Mouse (Mus musculus): ENCODE data around the gene Cyp4f17. TPM values are rescaled to one million over a fixed set of nuclear protein-coding genes. Genes with fewer than 3 reads are reported as not detected.
A peak's percentile ranks its signal among the peaks of the same experiment; 100 is the strongest.
"Not testable (repeated sequence)": the region's sequence is repeated elsewhere in the genome, so short reads cannot be mapped to it uniquely, and the experiment has no call there.

The Cyp4f17 gene
- polyA plus RNA-seq, 1 experiment from 2014 or later, result 7.9 TPM

- H3K27ac ChIP-seq (ENCODE audit: low read depth, low read length); H3K9me3 ChIP-seq (ENCODE audit: control insufficient read depth, low read length); H3K27me3 ChIP-seq (ENCODE audit: control insufficient read depth, insufficient read depth, low read length); H3K4me1 ChIP-seq (replicated peaks; ENCODE audit: control insufficient read depth, insufficient read depth, low read length); H3K36me3 ChIP-seq (ENCODE audit: control insufficient read depth, insufficient read depth, low read length): not testable (repeated sequence)
- peak within 1 kb of the TSS; percentile 32 for H3K4me3 ChIP-seq (ENCODE audit: low read depth, low read length)
- 12% methylated on average over 5 of the region's 5 CpGs for WGBS
- H3K4me2 ChIP-seq (ENCODE audit: low read depth, low read length, severe bottlenecking), result peak within 1 kb of the TSS; percentile 52
- ATAC-seq (replicated peaks; ENCODE audit: low FRiP score) (peak; percentile 82), DNase-seq (ENCODE audit: low spot score) (peak; percentile 83)
- H3K9ac ChIP-seq (ENCODE audit: low read length), result peak within 1 kb of the TSS; percentile 51
Observed at GRCm38 (mm10) chr17:32536051-32536866, 30.4 kb downstream of the Cyp4f17 start, which contains the start of gene Cyp4f16. Cyp4f16 (plus strand) TSS chr17:32536558.

- H3K27ac ChIP-seq (ENCODE audit: low read depth, low read length), result no peak overlapping the region
- H3K9me3 ChIP-seq (ENCODE audit: control insufficient read depth, low read length), result no peaks in the 10 kb centered on the region
- no peaks in the 10 kb centered on the region for H3K4me1 ChIP-seq (replicated peaks; ENCODE audit: control insufficient read depth, insufficient read depth, low read length)
- WGBS, result 71% methylated on average over 5 of the region's 5 CpGs
- ATAC-seq (replicated peaks; ENCODE audit: low FRiP score) (no peak), DNase-seq (ENCODE audit: low spot score) (no peak)
- no peaks in the 10 kb centered on the region for H3K36me3 ChIP-seq (ENCODE audit: control insufficient read depth, insufficient read depth, low read length)
- H3K4me2 ChIP-seq (ENCODE audit: low read depth, low read length, severe bottlenecking), result peak overlapping the region; percentile 52
- H3K4me3 ChIP-seq (ENCODE audit: low read depth, low read length), result peak overlapping the region; percentile 32; the same call in 1 of the 2 replicates
- H3K27me3 ChIP-seq (ENCODE audit: control insufficient read depth, insufficient read depth, low read length), result no peaks in the 10 kb centered on the region
- peak overlapping the region; percentile 51 for H3K9ac ChIP-seq (ENCODE audit: low read length)
Observed at GRCm38 (mm10) chr17:32536867-32537250, 31.0 kb downstream of the Cyp4f17 start.

GRCm38 (mm10) chr17:32544792-32545191, 38.9 kb downstream of the Cyp4f17 start:
- ATAC-seq (replicated peaks; ENCODE audit: low FRiP score); H3K36me3 ChIP-seq (ENCODE audit: control insufficient read depth, insufficient read depth, low read length); H3K4me1 ChIP-seq (replicated peaks; ENCODE audit: control insufficient read depth, insufficient read depth, low read length); H3K9ac ChIP-seq (ENCODE audit: low read length); H3K4me3 ChIP-seq (ENCODE audit: low read depth, low read length); H3K4me2 ChIP-seq (ENCODE audit: low read depth, low read length, severe bottlenecking); H3K27me3 ChIP-seq (ENCODE audit: control insufficient read depth, insufficient read depth, low read length); H3K27ac ChIP-seq (ENCODE audit: low read depth, low read length); DNase-seq (ENCODE audit: low spot score); H3K9me3 ChIP-seq (ENCODE audit: control insufficient read depth, low read length): not testable (repeated sequence)
- WGBS, result 92% methylated on average over 5 of the region's 5 CpGs

- WGBS, result 84% methylated on average over 3 of the region's 3 CpGs
- H3K4me2 ChIP-seq (ENCODE audit: low read depth, low read length, severe bottlenecking), result peak overlapping the region; percentile 48
- not testable (repeated sequence) for H3K27ac ChIP-seq (ENCODE audit: low read depth, low read length)
Observed at GRCm38 (mm10) chr17:32550377-32550776, 44.5 kb downstream of the Cyp4f17 start.

GRCm38 (mm10) chr17:32550900-32551770, 45.3 kb downstream of the Cyp4f17 start:
- Histone ChIP-seq H3K9me3 (ENCODE audit: control insufficient read depth, low read length) (no peaks in the 10 kb centered on the region), H3K4me1 (replicated peaks; ENCODE audit: control insufficient read depth, insufficient read depth, low read length) (no peaks in the 10 kb centered on the region), H3K4me2 (ENCODE audit: low read depth, low read length, severe bottlenecking) (peak overlapping the region; percentile 48), H3K27ac (ENCODE audit: low read depth, low read length) (no peak overlapping the region), H3K9ac (ENCODE audit: low read length) (peak overlapping the region; percentile 41; the same call in 1 of the 2 replicates), H3K27me3 (ENCODE audit: control insufficient read depth, insufficient read depth, low read length) (no peaks in the 10 kb centered on the region), H3K36me3 (ENCODE audit: control insufficient read depth, insufficient read depth, low read length) (no peaks in the 10 kb centered on the region), H3K4me3 (ENCODE audit: low read depth, low read length) (peak overlapping the region; percentile 12)
- 13% methylated on average over 20 of the region's 20 CpGs for WGBS
- ATAC-seq (replicated peaks; ENCODE audit: low FRiP score) (peak; percentile 88), DNase-seq (ENCODE audit: low spot score) (peak; percentile 90)

More at GRCm38 (mm10) chr17:32550377-32550776, 44.5 kb downstream of the Cyp4f17 start:
- H3K4me1 ChIP-seq (replicated peaks; ENCODE audit: control insufficient read depth, insufficient read depth, low read length); ATAC-seq (replicated peaks; ENCODE audit: low FRiP score); DNase-seq (ENCODE audit: low spot score); H3K9me3 ChIP-seq (ENCODE audit: control insufficient read depth, low read length); H3K27me3 ChIP-seq (ENCODE audit: control insufficient read depth, insufficient read depth, low read length); H3K36me3 ChIP-seq (ENCODE audit: control insufficient read depth, insufficient read depth, low read length): not testable (repeated sequence)
- H3K4me3 ChIP-seq (ENCODE audit: low read depth, low read length), result peak overlapping the region; percentile 12; the same call in 1 of the 2 replicates
- H3K9ac ChIP-seq (ENCODE audit: low read length), result peak overlapping the region; percentile 41; the same call in 1 of the 2 replicates

GRCm38 (mm10) chr17:32553016-32553415, 47.2 kb downstream of the Cyp4f17 start:
- H3K36me3 ChIP-seq (ENCODE audit: control insufficient read depth, insufficient read depth, low read length); ATAC-seq (replicated peaks; ENCODE audit: low FRiP score); H3K9ac ChIP-seq (ENCODE audit: low read length); H3K4me2 ChIP-seq (ENCODE audit: low read depth, low read length, severe bottlenecking); H3K27ac ChIP-seq (ENCODE audit: low read depth, low read length); H3K9me3 ChIP-seq (ENCODE audit: control insufficient read depth, low read length); H3K4me1 ChIP-seq (replicated peaks; ENCODE audit: control insufficient read depth, insufficient read depth, low read length); DNase-seq (ENCODE audit: low spot score); H3K4me3 ChIP-seq (ENCODE audit: low read depth, low read length); H3K27me3 ChIP-seq (ENCODE audit: control insufficient read depth, insufficient read depth, low read length): not testable (repeated sequence)
- 49% methylated on average over 1 of the region's 1 CpGs for WGBS

GRCm38 (mm10) chr17:32554368-32554767, 48.5 kb downstream of the Cyp4f17 start:
- H3K27me3 ChIP-seq (ENCODE audit: control insufficient read depth, insufficient read depth, low read length); H3K4me2 ChIP-seq (ENCODE audit: low read depth, low read length, severe bottlenecking); H3K9me3 ChIP-seq (ENCODE audit: control insufficient read depth, low read length); DNase-seq (ENCODE audit: low spot score); H3K36me3 ChIP-seq (ENCODE audit: control insufficient read depth, insufficient read depth, low read length); H3K9ac ChIP-seq (ENCODE audit: low read length); ATAC-seq (replicated peaks; ENCODE audit: low FRiP score); H3K4me1 ChIP-seq (replicated peaks; ENCODE audit: control insufficient read depth, insufficient read depth, low read length); H3K4me3 ChIP-seq (ENCODE audit: low read depth, low read length); H3K27ac ChIP-seq (ENCODE audit: low read depth, low read length): not testable (repeated sequence)
- 84% methylated on average over 9 of the region's 9 CpGs for WGBS

GRCm38 (mm10) chr17:32563301-32563700, 57.5 kb downstream of the Cyp4f17 start:
- 87% methylated on average over 2 of the region's 2 CpGs for WGBS
- H3K4me1 ChIP-seq (replicated peaks; ENCODE audit: control insufficient read depth, insufficient read depth, low read length); H3K9ac ChIP-seq (ENCODE audit: low read length); ATAC-seq (replicated peaks; ENCODE audit: low FRiP score); H3K4me2 ChIP-seq (ENCODE audit: low read depth, low read length, severe bottlenecking); H3K27me3 ChIP-seq (ENCODE audit: control insufficient read depth, insufficient read depth, low read length); H3K9me3 ChIP-seq (ENCODE audit: control insufficient read depth, low read length); H3K4me3 ChIP-seq (ENCODE audit: low read depth, low read length); H3K27ac ChIP-seq (ENCODE audit: low read depth, low read length); DNase-seq (ENCODE audit: low spot score); H3K36me3 ChIP-seq (ENCODE audit: control insufficient read depth, insufficient read depth, low read length): not testable (repeated sequence)
